Mouse (Mus musculus) myocyte (in vitro differentiated cells): Measurements from ENCODE around the gene Bub3.

Source experiments
- MAX ChIP-seq: IDR thresholded peaks from one replicate; pipeline ENCODE4 v1.6.1; 2011; ENCODE audit warnings: low read depth, mild to moderate bottlenecking, control low read depth
- MYOG ChIP-seq, 3 experiments: IDR thresholded peaks; one replicate each; pipeline ENCODE4 v1.6.1; 2011; ENCODE audit warnings: control low read depth in 2 of 3, low read depth in 2 of 3, mild to moderate bottlenecking in 2 of 3; ENCODE audit not compliant: insufficient read length in 2 of 3, control insufficient read depth in 1 of 3, insufficient read depth in 1 of 3
- POLR2A ChIP-seq: IDR thresholded peaks from one replicate; pipeline ENCODE4 v1.6.1; 2011; ENCODE audit warnings: low read depth, mild to moderate bottlenecking, control low read depth, moderate library complexity; ENCODE audit not compliant: insufficient read length
- POLR2AphosphoS2 ChIP-seq: IDR thresholded peaks from one replicate; pipeline ENCODE4 v1.6.1; 2011; ENCODE audit warnings: low read depth, control low read depth; ENCODE audit not compliant: insufficient read length
- SRF ChIP-seq: IDR thresholded peaks from one replicate; pipeline ENCODE4 v1.6.1; 2011; ENCODE audit warnings: low read depth; ENCODE audit not compliant: control insufficient read depth, insufficient read length
- USF1 ChIP-seq: IDR thresholded peaks from one replicate; pipeline ENCODE4 v1.6.1; 2011; ENCODE audit warnings: low read depth, mild to moderate bottlenecking, control low read depth, moderate library complexity

DNA sequence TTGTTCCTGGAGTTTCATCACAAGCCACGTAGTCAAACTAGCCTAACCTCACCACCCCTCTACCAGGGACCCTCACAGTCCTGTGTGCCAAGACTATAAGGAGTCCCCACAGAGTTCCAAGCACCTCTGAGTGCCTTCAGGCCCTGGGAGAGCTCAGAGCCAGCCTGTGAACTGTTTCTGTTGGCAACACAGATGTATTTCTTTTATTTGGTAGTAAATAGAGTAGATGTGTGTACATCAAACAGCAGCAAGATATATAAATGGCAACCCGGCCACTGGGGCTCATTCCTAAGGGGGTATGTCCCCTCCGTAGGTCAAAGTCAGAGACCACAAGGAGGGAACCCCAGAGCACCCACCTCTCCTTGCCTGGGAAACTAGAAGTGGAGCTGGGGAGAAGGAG is 11.5 kb upstream of the Bub3 start, which contains the start of gene Hmx2:
- TF ChIP-seq POLR2A (no peak), POLR2AphosphoS2 (no peak), SRF (no peak), MYOG (IDR thresholded peaks at IDR 0.05; ENCODE audit: control insufficient read depth in 1 of 3, insufficient read depth in 1 of 3, insufficient read length in 2 of 3, low read depth in 2 of 3) (no peak), MAX (no peak), USF1 (no peak)
